Mouse (Mus musculus): Measurements from ENCODE around the gene Frmd8. TPM values are rescaled to one million over a fixed set of nuclear protein-coding genes. Genes with fewer than 3 reads are reported as not detected.

Gene Frmd8
- polyA plus RNA-seq, 1 experiment, result 25.3 TPM

GRCm38 (mm10) chr19:5835922-5836430 is 39.1 kb downstream of the Frmd8 start:
- Histone ChIP-seq H3K27me3 (ENCODE audit: control insufficient read depth, insufficient read depth, low read length) (no peaks in the 10 kb centered on the region), H3K27ac (ENCODE audit: control insufficient read depth, insufficient read depth, low read depth, low read length) (no peak overlapping the region), H3K36me3 (ENCODE audit: control insufficient read depth, insufficient read depth, low read length) (no peaks in the 10 kb centered on the region), H3K4me3 (ENCODE audit: control insufficient read depth, low read depth, low read length) (no peak overlapping the region), H3K4me1 (ENCODE audit: control insufficient read depth, insufficient read depth, low read length) (peaks cover 2% of the 10 kb centered on the region)
- TF ChIP-seq CTCF (IDR thresholded peaks at IDR 0.05; ENCODE audit: control insufficient read depth, insufficient read depth, insufficient replicate concordance, low read depth, low read length) (no peak), POLR2A (IDR thresholded peaks at IDR 0.05; ENCODE audit: control insufficient read depth, low read depth, low read length) (no peak)

- H3K27ac ChIP-seq (ENCODE audit: control insufficient read depth, insufficient read depth, low read depth, low read length), result no peak overlapping the region
- H3K36me3 ChIP-seq (ENCODE audit: control insufficient read depth, insufficient read depth, low read length), result no peaks in the 10 kb centered on the region
- no peaks in the 10 kb centered on the region for H3K4me1 ChIP-seq (ENCODE audit: control insufficient read depth, insufficient read depth, low read length)
- H3K27me3 ChIP-seq (ENCODE audit: control insufficient read depth, insufficient read depth, low read length), result no peaks in the 10 kb centered on the region
- no peak for TF ChIP-seq CTCF (IDR thresholded peaks at IDR 0.05; ENCODE audit: control insufficient read depth, insufficient read depth, insufficient replicate concordance, low read depth, low read length)
- no peak for TF ChIP-seq POLR2A (IDR thresholded peaks at IDR 0.05; ENCODE audit: control insufficient read depth, low read depth, low read length)
- no peak overlapping the region for H3K4me3 ChIP-seq (ENCODE audit: control insufficient read depth, low read depth, low read length)
Observed at GRCm38 (mm10) chr19:5835054-5835921, 39.8 kb downstream of the Frmd8 start.

GRCm38 (mm10) chr19:5834260-5834925 is 40.7 kb downstream of the Frmd8 start:
- no peaks in the 10 kb centered on the region for H3K4me1 ChIP-seq (ENCODE audit: control insufficient read depth, insufficient read depth, low read length)
- H3K27me3 ChIP-seq (ENCODE audit: control insufficient read depth, insufficient read depth, low read length), result no peaks in the 10 kb centered on the region
- TF ChIP-seq CTCF (IDR thresholded peaks at IDR 0.05; ENCODE audit: control insufficient read depth, insufficient read depth, insufficient replicate concordance, low read depth, low read length) (no peak), POLR2A (IDR thresholded peaks at IDR 0.05; ENCODE audit: control insufficient read depth, low read depth, low read length) (no peak)
- no peak overlapping the region for H3K4me3 ChIP-seq (ENCODE audit: control insufficient read depth, low read depth, low read length)
- no peak overlapping the region for H3K27ac ChIP-seq (ENCODE audit: control insufficient read depth, insufficient read depth, low read depth, low read length)
- H3K36me3 ChIP-seq (ENCODE audit: control insufficient read depth, insufficient read depth, low read length), result no peaks in the 10 kb centered on the region

- Histone ChIP-seq H3K4me3 (ENCODE audit: control insufficient read depth, low read depth, low read length) (no peak overlapping the region), H3K36me3 (ENCODE audit: control insufficient read depth, insufficient read depth, low read length) (no peaks in the 10 kb centered on the region), H3K27ac (ENCODE audit: control insufficient read depth, insufficient read depth, low read depth, low read length) (no peak overlapping the region), H3K4me1 (ENCODE audit: control insufficient read depth, insufficient read depth, low read length) (no peaks in the 10 kb centered on the region), H3K27me3 (ENCODE audit: control insufficient read depth, insufficient read depth, low read length) (no peaks in the 10 kb centered on the region)
- TF ChIP-seq CTCF (IDR thresholded peaks at IDR 0.05; ENCODE audit: control insufficient read depth, insufficient read depth, insufficient replicate concordance, low read depth, low read length), result no peak
- no peak for TF ChIP-seq POLR2A (IDR thresholded peaks at IDR 0.05; ENCODE audit: control insufficient read depth, low read depth, low read length)
Observed at GRCm38 (mm10) chr19:5833287-5834100, 41.6 kb downstream of the Frmd8 start.

GRCm38 (mm10) chr19:5832326-5832725 is 42.7 kb downstream of the Frmd8 start:
- TF ChIP-seq CTCF (IDR thresholded peaks at IDR 0.05; ENCODE audit: control insufficient read depth, insufficient read depth, insufficient replicate concordance, low read depth, low read length) (no peak), POLR2A (IDR thresholded peaks at IDR 0.05; ENCODE audit: control insufficient read depth, low read depth, low read length) (no peak)
- Histone ChIP-seq H3K27me3 (ENCODE audit: control insufficient read depth, insufficient read depth, low read length) (no peaks in the 10 kb centered on the region), H3K27ac (ENCODE audit: control insufficient read depth, insufficient read depth, low read depth, low read length) (no peak overlapping the region), H3K36me3 (ENCODE audit: control insufficient read depth, insufficient read depth, low read length) (no peaks in the 10 kb centered on the region), H3K4me1 (ENCODE audit: control insufficient read depth, insufficient read depth, low read length) (no peaks in the 10 kb centered on the region), H3K4me3 (ENCODE audit: control insufficient read depth, low read depth, low read length) (no peak overlapping the region)

GRCm38 (mm10) chr19:5831958-5832320 is 43.1 kb downstream of the Frmd8 start:
- Histone ChIP-seq H3K36me3 (ENCODE audit: control insufficient read depth, insufficient read depth, low read length) (no peaks in the 10 kb centered on the region), H3K4me1 (ENCODE audit: control insufficient read depth, insufficient read depth, low read length) (no peaks in the 10 kb centered on the region), H3K27ac (ENCODE audit: control insufficient read depth, insufficient read depth, low read depth, low read length) (no peak overlapping the region), H3K4me3 (ENCODE audit: control insufficient read depth, low read depth, low read length) (no peak overlapping the region), H3K27me3 (ENCODE audit: control insufficient read depth, insufficient read depth, low read length) (no peaks in the 10 kb centered on the region)
- no peak for TF ChIP-seq CTCF (IDR thresholded peaks at IDR 0.05; ENCODE audit: control insufficient read depth, insufficient read depth, insufficient replicate concordance, low read depth, low read length)

Data from testis, adult 2 months (tissue).